Mouse (Mus musculus) lung, embryonic 16.5 days (tissue): ENCODE data around the gene Fastkd5. TPM values are rescaled to one million over a fixed set of nuclear protein-coding genes. Genes with fewer than 3 reads are reported as not detected.
"Not testable (repeated sequence)": the region's sequence is repeated elsewhere in the genome, so short reads cannot be mapped to it uniquely, and the experiment has no call there.

Source experiments
- ATAC-seq: fragments of 200-750 bp; cut with Nextera tagmentation; 2 replicates; pipeline ENCODE4 v1.8.0; 2017; ENCODE audit warnings: low read depth, mild to moderate bottlenecking, moderate library complexity
- H3K27ac ChIP-seq: fragments of 300-500 bp; sonication (generic); 2 replicates; pipeline ENCODE4 v1.5.1; 2014; ENCODE audit warnings: mild to moderate bottlenecking, control low read depth, low read length
- H3K27me3 ChIP-seq: fragments of 300-500 bp; sonication (generic); 2 replicates; pipeline ENCODE4 v1.6.1; 2014; ENCODE audit warnings: low read depth, low read length, mixed read lengths; ENCODE audit not compliant: control insufficient read depth, insufficient read depth
- H3K36me3 ChIP-seq: fragments of 300-500 bp; sonication (generic); 2 replicates; pipeline ENCODE4 v1.6.1; 2014; ENCODE audit warnings: low read length; ENCODE audit not compliant: control insufficient read depth, insufficient read depth
- H3K4me1 ChIP-seq: fragments of 300-500 bp; sonication (generic); replicated peaks from 2 replicates; pipeline ENCODE4 v1.6.1; 2014; ENCODE audit warnings: low read length, mixed read lengths; ENCODE audit not compliant: control insufficient read depth, insufficient read depth
- H3K4me2 ChIP-seq: fragments of 300-500 bp; sonication (generic); 2 replicates; pipeline ENCODE4 v1.6.1; 2014; ENCODE audit warnings: low read depth, low read length, control low read depth
- H3K4me3 ChIP-seq: fragments of 300-500 bp; sonication (generic); 2 replicates; pipeline ENCODE4 v1.5.1; 2014; ENCODE audit warnings: mild to moderate bottlenecking, low read length, control low read depth
- H3K9ac ChIP-seq: fragments of 300-500 bp; sonication (generic); 2 replicates; pipeline ENCODE4 v1.6.1; 2014; ENCODE audit warnings: low read length, control low read depth
- H3K9me3 ChIP-seq: fragments of 300-500 bp; sonication (generic); 2 replicates; pipeline ENCODE4 v1.6.1; 2016; ENCODE audit warnings: low read length; ENCODE audit not compliant: control insufficient read depth
- WGBS: fragments of 180-500 bp; shearing (Covaris S2); extraction: QIAGEN DNeasy Blood & Tissue Kit; methylation state at CpG from one replicate; pipeline ENCODE4 v1.1.7; 2014; 5-methylcytosine and 5-hydroxymethylcytosine counted together
- polyA plus RNA-seq: library from polyadenylated mRNA; unstranded; fragments of >200 nt; fragmentation: Nextera tagmentation; extraction: Ambion mirVana; gene quantifications from 2 replicates; pipeline ENCODE4 v1.2.1, GENCODE M21; 2015

Fastkd5 gene
- polyA plus RNA-seq, 1 experiment from 2014 or later, result 16.6 TPM

DNA sequence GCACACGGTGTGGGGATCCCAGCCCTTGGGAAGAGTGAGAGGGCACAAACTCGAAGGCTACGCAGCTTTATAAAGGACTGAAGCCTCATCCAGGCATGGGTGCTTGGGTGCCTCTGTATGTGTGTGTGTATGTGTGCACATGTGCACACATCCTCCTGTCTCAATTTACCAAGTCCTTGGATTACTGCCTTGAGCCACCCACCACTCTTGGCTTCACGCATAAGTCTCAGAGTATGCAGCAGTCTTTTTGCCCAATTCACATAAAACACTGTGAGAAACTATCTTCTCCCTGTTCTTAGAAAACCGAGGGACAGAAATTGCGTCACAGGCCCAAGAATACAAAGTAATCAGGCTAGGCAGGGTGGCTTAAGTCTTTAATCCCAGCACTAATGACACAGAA lies 43.8 kb downstream of the Fastkd5 start:
- peaks cover 20% of the 10 kb centered on the region for H3K27me3 ChIP-seq
- H3K4me2 ChIP-seq, result no peak overlapping the region
- H3K9me3 ChIP-seq, result no peaks in the 10 kb centered on the region
- no peak for ATAC-seq
- 84% methylated on average over 6 of the region's 6 CpGs for WGBS
- no peaks in the 10 kb centered on the region for H3K4me1 ChIP-seq
- no peaks in the 10 kb centered on the region; the same call in 1 of the 2 replicates for H3K36me3 ChIP-seq
- H3K4me3 ChIP-seq, result no peak overlapping the region
- no peak overlapping the region for H3K27ac ChIP-seq
- H3K9ac ChIP-seq, result no peak overlapping the region

DNA sequence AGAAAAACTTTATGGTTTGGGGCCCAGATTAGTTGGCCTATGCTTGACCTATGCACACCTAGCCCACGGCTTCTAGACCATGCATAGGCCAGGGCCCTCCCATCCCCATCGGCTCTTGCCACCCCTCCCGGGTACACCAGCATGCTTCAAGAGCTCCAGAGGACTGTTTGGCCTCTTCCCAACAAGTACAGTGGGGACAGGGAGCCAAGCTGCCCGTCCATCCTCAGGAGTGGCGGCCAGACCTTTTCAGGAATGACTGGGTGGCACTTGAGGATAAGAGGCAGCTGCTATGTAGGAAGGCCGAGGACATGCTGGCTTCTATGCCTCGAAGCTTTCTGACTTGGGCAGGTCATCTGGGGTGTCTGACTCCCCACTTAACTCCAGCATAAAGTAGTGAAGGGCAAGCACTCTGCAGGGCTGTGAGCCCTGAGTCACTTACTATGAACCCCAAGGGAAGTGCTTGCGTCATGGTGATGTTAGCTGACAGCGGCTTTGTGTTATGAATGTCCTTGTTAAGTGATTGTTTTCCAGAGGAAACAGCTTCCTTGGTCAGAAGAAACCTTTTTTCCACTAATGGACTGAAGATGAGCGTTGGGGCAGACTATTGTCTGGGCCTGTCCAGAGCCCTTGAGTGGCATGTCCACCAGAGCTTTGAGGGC lies 45.8 kb downstream of the Fastkd5 start:
- ATAC-seq, result peak; percentile 56
- 47% methylated on average over 10 of the region's 10 CpGs for WGBS

DNA sequence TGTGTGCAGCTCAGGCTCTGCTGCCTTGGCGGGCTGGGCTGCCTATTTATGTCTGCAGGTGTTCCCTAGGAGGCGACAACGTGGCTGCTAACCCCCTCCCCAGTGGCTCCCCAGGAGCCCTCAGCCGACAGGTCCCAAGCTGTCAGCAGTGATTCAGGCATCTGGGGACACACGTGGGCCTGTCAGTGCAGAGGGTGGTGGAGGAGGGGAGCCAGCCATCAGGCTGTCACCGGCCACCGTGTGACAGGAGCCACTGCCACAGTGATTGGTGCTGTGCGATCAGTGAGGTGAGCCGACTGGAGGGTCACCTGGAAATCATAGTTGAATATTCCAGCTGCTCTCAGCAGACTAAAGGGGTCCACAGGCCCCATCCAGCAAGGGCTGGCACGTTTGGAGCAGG lies 47.3 kb downstream of the Fastkd5 start, which contains the start of gene Avp:
Avp (minus strand) TSS at position 3 of the 400 bp plus-strand sequence.
- ATAC-seq, result no peak
- no peaks in the 10 kb centered on the region for H3K9me3 ChIP-seq
- no peak within 1 kb of the TSS for H3K4me2 ChIP-seq
- H3K4me1 ChIP-seq, result peaks cover 6% of the 10 kb centered on the region
- 30% methylated on average over 10 of the region's 10 CpGs for WGBS
- H3K27me3 ChIP-seq, result peaks cover 54% of the 10 kb centered on the region
- no peak within 1 kb of the TSS for H3K9ac ChIP-seq
- H3K27ac ChIP-seq, result no peak within 1 kb of the TSS
- H3K4me3 ChIP-seq, result no peak within 1 kb of the TSS
- H3K36me3 ChIP-seq, result no peaks in the 10 kb centered on the region

More for the DNA sequence above, 45.8 kb downstream of the Fastkd5 start:
- H3K9me3 ChIP-seq, result no peaks in the 10 kb centered on the region
- peaks cover 39% of the 10 kb centered on the region for H3K27me3 ChIP-seq
- no peaks in the 10 kb centered on the region for H3K36me3 ChIP-seq
- H3K4me2 ChIP-seq, result no peak overlapping the region
- H3K4me3 ChIP-seq, result no peak overlapping the region
- peaks cover 6% of the 10 kb centered on the region for H3K4me1 ChIP-seq
- no peak overlapping the region for H3K27ac ChIP-seq
- H3K9ac ChIP-seq, result no peak overlapping the region

DNA sequence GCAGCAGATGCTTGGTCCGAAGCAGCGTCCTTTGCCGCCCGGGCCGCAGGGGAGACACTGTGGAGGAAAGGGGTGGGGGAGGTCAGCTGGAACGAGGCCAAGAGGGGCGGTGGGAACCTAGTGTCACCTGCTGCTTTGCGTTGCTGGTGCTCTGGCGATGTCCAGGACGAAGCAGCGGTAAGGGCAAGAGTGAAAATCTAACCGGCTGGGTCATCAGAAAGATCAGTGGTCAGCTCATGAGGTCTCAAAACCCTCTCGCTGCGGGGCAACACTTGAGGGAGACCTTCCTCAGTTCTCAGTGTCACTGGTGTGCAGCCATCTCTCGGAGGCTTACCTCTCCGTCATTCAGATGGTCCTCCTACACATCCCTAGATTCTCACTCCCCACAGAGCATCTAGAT lies 48.6 kb downstream of the Fastkd5 start:
- no peaks in the 10 kb centered on the region for H3K36me3 ChIP-seq
- H3K9me3 ChIP-seq, result no peaks in the 10 kb centered on the region
- peaks cover 68% of the 10 kb centered on the region for H3K27me3 ChIP-seq
- H3K27ac ChIP-seq, result no peak overlapping the region
- WGBS, result 3% methylated on average over 16 of the region's 16 CpGs
- peaks cover 14% of the 10 kb centered on the region for H3K4me1 ChIP-seq
- H3K4me3 ChIP-seq, result peak overlapping the region; percentile 38
- peak overlapping the region; percentile 46 for H3K4me2 ChIP-seq
- no peak overlapping the region for H3K9ac ChIP-seq
- no peak for ATAC-seq

DNA sequence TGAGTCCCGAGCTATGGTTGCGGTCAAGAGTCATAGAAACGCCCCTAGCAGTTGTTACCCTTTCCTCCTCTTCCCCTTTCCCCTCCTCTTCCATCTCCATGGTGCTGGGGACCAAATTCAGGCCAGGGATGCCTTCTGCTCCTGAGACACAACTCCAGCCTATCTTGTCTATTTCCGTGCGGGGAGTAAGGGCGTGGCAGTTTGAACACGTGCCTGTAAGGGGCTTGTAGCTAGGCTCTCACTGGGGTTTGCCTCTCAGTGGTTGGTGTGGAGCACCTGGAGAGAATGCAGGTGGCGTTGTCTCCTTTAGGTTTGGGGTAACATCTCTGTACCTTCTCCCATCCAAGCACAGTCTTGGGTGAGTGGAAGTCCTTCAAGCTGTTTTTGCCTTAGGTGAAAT lies 50.0 kb downstream of the Fastkd5 start:
- ATAC-seq, result no peak
- Histone ChIP-seq H3K27ac (no peak overlapping the region), H3K4me3 (no peak overlapping the region), H3K36me3 (no peaks in the 10 kb centered on the region), H3K9me3 (no peaks in the 10 kb centered on the region), H3K4me1 (peaks cover 15% of the 10 kb centered on the region), H3K9ac (no peak overlapping the region), H3K27me3 (peaks cover 81% of the 10 kb centered on the region), H3K4me2 (no peak overlapping the region)
- WGBS, result 8% methylated on average over 8 of the region's 8 CpGs

DNA sequence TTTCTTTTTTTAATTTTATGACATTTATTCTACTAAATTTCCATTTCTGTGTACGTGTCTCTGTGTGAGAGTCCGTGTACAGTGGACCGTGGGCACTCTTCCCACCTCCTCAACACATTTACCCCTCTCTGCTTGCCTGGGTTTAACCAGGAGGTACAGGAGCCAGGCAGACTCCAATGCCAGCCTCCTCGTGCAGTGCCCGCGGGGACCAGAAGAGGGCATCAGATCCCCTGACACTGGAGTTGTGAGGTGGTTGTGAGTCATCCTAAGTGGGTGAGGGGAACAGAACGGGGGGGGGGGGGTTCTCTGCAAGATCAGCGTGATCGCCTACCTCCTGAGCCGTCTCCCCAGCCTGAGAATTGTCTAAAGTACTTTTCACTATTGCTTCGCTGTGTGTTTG lies 51.7 kb downstream of the Fastkd5 start:
- no peak overlapping the region for H3K9ac ChIP-seq
- 7% methylated on average over 11 of the region's 11 CpGs for WGBS
- peaks cover 79% of the 10 kb centered on the region for H3K27me3 ChIP-seq
- H3K4me3 ChIP-seq, result no peak overlapping the region
- no peaks in the 10 kb centered on the region for H3K36me3 ChIP-seq
- H3K27ac ChIP-seq, result no peak overlapping the region
- H3K4me2 ChIP-seq, result no peak overlapping the region
- no peak for ATAC-seq
- H3K9me3 ChIP-seq, result no peaks in the 10 kb centered on the region
- peaks cover 15% of the 10 kb centered on the region for H3K4me1 ChIP-seq

DNA sequence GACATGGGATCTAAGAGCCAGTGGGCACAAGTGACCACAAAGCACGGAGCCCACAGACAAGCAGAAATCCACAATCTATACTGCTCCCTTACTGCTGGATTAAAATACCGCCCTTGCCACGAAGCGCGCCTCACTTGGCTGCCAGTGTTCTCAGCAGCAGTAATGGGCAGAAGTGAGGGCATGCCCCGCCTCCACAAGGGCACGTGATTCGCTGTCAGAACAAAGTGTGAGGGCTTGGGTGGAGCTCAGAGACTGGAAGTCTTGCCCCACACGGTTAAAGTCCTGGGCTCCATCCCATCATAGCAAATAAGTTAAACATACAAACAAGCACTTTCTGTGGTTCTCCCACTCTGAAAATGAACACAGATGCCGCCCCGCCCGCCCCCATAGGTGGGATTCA lies 52.2 kb downstream of the Fastkd5 start:
- H3K4me3 ChIP-seq, result 0 out of 2 replicates have a peak overlapping the region, but pooled peaks have one; percentile 3
- H3K27me3 ChIP-seq, result peaks cover 78% of the 10 kb centered on the region
- ATAC-seq, result peak; percentile 29; the same call in 1 of the 2 replicates
- WGBS, result 5% methylated on average over 12 of the region's 12 CpGs
- no peak overlapping the region for H3K27ac ChIP-seq
- no peaks in the 10 kb centered on the region for H3K36me3 ChIP-seq
- peaks cover 15% of the 10 kb centered on the region for H3K4me1 ChIP-seq
- peak overlapping the region; percentile 18; the same call in 1 of the 2 replicates for H3K4me2 ChIP-seq
- no peaks in the 10 kb centered on the region for H3K9me3 ChIP-seq
- no peak overlapping the region for H3K9ac ChIP-seq

DNA sequence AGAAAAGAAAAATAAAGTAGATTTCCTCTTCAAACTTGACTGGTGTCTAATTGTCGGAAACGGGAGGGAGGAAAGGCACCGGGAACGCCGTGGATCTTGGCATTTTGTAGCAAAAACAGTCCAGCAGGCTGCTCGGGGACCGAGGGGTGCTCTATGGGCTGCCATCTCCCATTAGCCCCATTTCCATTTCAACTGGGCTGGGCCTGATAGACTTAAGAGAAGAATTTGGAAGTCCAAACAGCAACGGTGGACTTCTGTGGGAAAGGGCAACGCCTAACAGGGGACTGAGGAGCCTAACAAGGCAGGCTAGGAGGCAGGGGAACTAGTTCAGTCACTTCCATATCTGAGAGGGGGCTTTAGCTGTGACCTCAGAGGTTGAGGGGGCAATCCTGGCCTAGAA lies 52.8 kb downstream of the Fastkd5 start:
- 4% methylated on average over 9 of the region's 9 CpGs for WGBS
- no peak for ATAC-seq
- Histone ChIP-seq H3K27me3 (peaks cover 72% of the 10 kb centered on the region), H3K9me3 (no peaks in the 10 kb centered on the region), H3K4me2 (peak overlapping the region; percentile 48), H3K4me3 (peak overlapping the region; percentile 34), H3K36me3 (no peaks in the 10 kb centered on the region), H3K9ac (no peak overlapping the region), H3K27ac (no peak overlapping the region), H3K4me1 (peaks cover 15% of the 10 kb centered on the region)

DNA sequence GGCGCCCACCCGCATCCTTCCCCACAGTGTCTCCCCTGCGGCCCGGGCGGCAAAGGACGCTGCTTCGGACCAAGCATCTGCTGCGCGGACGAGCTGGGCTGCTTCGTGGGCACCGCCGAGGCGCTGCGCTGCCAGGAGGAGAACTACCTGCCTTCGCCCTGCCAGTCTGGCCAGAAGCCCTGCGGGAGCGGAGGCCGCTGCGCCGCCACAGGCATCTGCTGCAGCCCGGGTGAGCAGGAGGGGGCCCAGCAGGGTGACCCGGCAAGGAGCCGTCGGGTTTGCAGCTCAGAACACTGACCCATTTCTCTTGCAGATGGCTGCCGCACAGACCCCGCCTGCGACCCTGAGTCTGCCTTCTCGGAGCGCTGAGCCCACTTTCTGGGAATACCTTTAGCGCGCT lies 53.3 kb downstream of the Fastkd5 start:
- peaks cover 67% of the 10 kb centered on the region for H3K27me3 ChIP-seq
- H3K4me3 ChIP-seq, result peak overlapping the region; percentile 34
- H3K9ac ChIP-seq, result peak overlapping the region; percentile 12; the same call in 1 of the 2 replicates
- peaks cover 15% of the 10 kb centered on the region for H3K4me1 ChIP-seq
- 4% methylated on average over 30 of the region's 32 CpGs for WGBS
- ATAC-seq, H3K36me3 ChIP-seq, H3K27ac ChIP-seq, H3K9me3 ChIP-seq: not testable (repeated sequence)
- H3K4me2 ChIP-seq, result peak overlapping the region; percentile 48
